Mouse (Mus musculus) macrophage (primary cell): ENCODE measurements around the gene Gm10696. TPM values are rescaled to one million over a fixed set of nuclear protein-coding genes. Genes with fewer than 3 reads are reported as not detected.
"Not testable (repeated sequence)": the region's sequence is repeated elsewhere in the genome, so short reads cannot be mapped to it uniquely, and the experiment has no call there.

Experiments
- H3K27ac ChIP-seq: fragments of 350-480 bp; formaldehyde crosslinking; 2 replicates; pipeline ENCODE4 v1.9.0; 2021
- H3K36me3 ChIP-seq: fragments of 350-480 bp; formaldehyde crosslinking; 2 replicates; pipeline ENCODE4 v1.9.0; 2021; ENCODE audit errors: inconsistent target
- H3K4me3 ChIP-seq: fragments of 350-480 bp; formaldehyde crosslinking; 2 replicates; pipeline ENCODE4 v1.9.0; 2021; ENCODE audit errors: inconsistent target
- H3K79me2 ChIP-seq: fragments of 350-480 bp; formaldehyde crosslinking; 2 replicates; pipeline ENCODE4 v1.9.0; 2021; ENCODE audit errors: inconsistent target
- WGBS: methylation state at CpG from one replicate; pipeline ENCODE4 v1.1.7; 2026; ENCODE audit warnings: inconsistent platforms; ENCODE audit not compliant: missing documents; 5-methylcytosine and 5-hydroxymethylcytosine counted together
- polyA plus RNA-seq: library from polyadenylated mRNA; stranded (reverse); fragments of 250-400 nt; gene quantifications from 3 replicates; pipeline ENCODE4 v1.2.4, GENCODE M21; 2018; ENCODE audit warnings: inconsistent platforms
- total RNA-seq, 78 experiments: library from RNA; depleted of rRNA; stranded (reverse); fragments of 250-400 nt; gene quantifications; 1 replicate in 9 of 78; 2 replicates in 24 of 78; 3 replicates in 43 of 78; 4 replicates in 2 of 78; pipeline ENCODE4 v1.2.4; 2018; ENCODE audit warnings: inconsistent platforms in 56 of 78

Gm10696 gene
- not detected for total RNA-seq (2018; cell fraction: chromatin; rRNA removed)
- not detected for total RNA-seq (2018; cell fraction: cytosol; rRNA removed)
- not detected for total RNA-seq (2018; cell fraction: nucleus; rRNA removed)
- not detected in 3 replicates for polyA plus RNA-seq

- not testable (repeated sequence) for H3K27ac ChIP-seq, H3K4me3 ChIP-seq, H3K36me3 ChIP-seq, H3K79me2 ChIP-seq
- 83% methylated on average over 1 of the region's 1 CpGs for WGBS
These were observed at the start of gene Gm10696 for GRCm38 (mm10) chr3:94178093-94178492. Gene Gm10696 (minus strand): TSS chr3:94178193.

- H3K36me3 ChIP-seq, H3K4me3 ChIP-seq, H3K79me2 ChIP-seq, H3K27ac ChIP-seq: not testable (repeated sequence)
- no CpG with 5 or more reads among the region's 4 CpGs for WGBS
These were observed 18.4 kb upstream of the Gm10696 start, which contains the start of gene Gm5286 for GRCm38 (mm10) chr3:94196414-94196813. Gene Gm5286 (plus strand): TSS chr3:94196714.

- not testable (repeated sequence) for H3K79me2 ChIP-seq, H3K36me3 ChIP-seq, H3K27ac ChIP-seq, H3K4me3 ChIP-seq
These were observed 10.6 kb downstream of the Gm10696 start for GRCm38 (mm10) chr3:94167351-94167750.

Other genes with a start within 250 kb of the Gm10696 start
- not detected in 3 replicates for gene Gm9117, start 234.7 kb downstream of the Gm10696 start, polyA plus RNA-seq
- gene Tdpoz5, start 216.9 kb downstream of the Gm10696 start, polyA plus RNA-seq = not detected in 3 replicates
- gene Gm9125, start 123.3 kb downstream of the Gm10696 start, polyA plus RNA-seq = not detected in 3 replicates
- gene Gm10697, start 105.5 kb downstream of the Gm10696 start, polyA plus RNA-seq = not detected in 3 replicates
- gene Gm5286, start 18.5 kb upstream of the Gm10696 start, polyA plus RNA-seq = not detected in 3 replicates
- not detected in 3 replicates for gene Gm4778, start 85.8 kb upstream of the Gm10696 start, polyA plus RNA-seq
- 1.5 to 3.5 TPM (median 2.9 TPM) in 3 replicates for gene Them4, start 131.9 kb upstream of the Gm10696 start, polyA plus RNA-seq
- gene Them5, start 163.9 kb upstream of the Gm10696 start, polyA plus RNA-seq = not detected in 3 replicates
- gene C2cd4d, start 184.2 kb upstream of the Gm10696 start, polyA plus RNA-seq = not detected in 3 replicates
- gene Rorc, start 194.6 kb upstream of the Gm10696 start, polyA plus RNA-seq = not detected in 3 replicates
- not detected in 3 replicates for gene Lingo4, start 220.3 kb upstream of the Gm10696 start, polyA plus RNA-seq
- gene Tdrkh, start 235.1 kb upstream of the Gm10696 start, polyA plus RNA-seq = 4.4 to 16.0 TPM (median 13.0 TPM) in 3 replicates